Mouse (Mus musculus) heart, embryonic 11.5 days (tissue): ENCODE measurements at regions not wholly inside any gene's neighbourhood (a gene's known extent, or its start where the extent isn't known, plus 50 kb on each side); places are given as distances from the start of the nearest gene placed in this dataset.

Source experiments
- ATAC-seq: fragments of 200-750 bp; cut with Nextera tagmentation; replicated peaks from 2 replicates; pipeline ENCODE4 v1.8.0; 2017; ENCODE audit warnings: moderate library complexity; ENCODE audit not compliant: insufficient number of reproducible peaks, low FRiP score, low TSS enrichment
- H3K27ac ChIP-seq: fragments of 300-500 bp; sonication (generic); 2 replicates; pipeline ENCODE4 v1.5.1; 2014; ENCODE audit warnings: mild to moderate bottlenecking, low read depth, low read length
- H3K27me3 ChIP-seq: fragments of 300-500 bp; sonication (generic); 2 replicates; pipeline ENCODE4 v1.6.1; 2014; ENCODE audit warnings: mild to moderate bottlenecking, low read length, mixed read lengths; ENCODE audit not compliant: control insufficient read depth, insufficient read depth
- H3K36me3 ChIP-seq: fragments of 300-500 bp; sonication (generic); 2 replicates; pipeline ENCODE4 v1.6.1; 2014; ENCODE audit warnings: mild to moderate bottlenecking, low read length, moderate library complexity, mixed read lengths; ENCODE audit not compliant: control insufficient read depth, insufficient read depth
- H3K4me1 ChIP-seq: fragments of 300-500 bp; sonication (generic); 2 replicates; pipeline ENCODE4 v1.6.1; 2014; ENCODE audit warnings: low read length; ENCODE audit not compliant: control insufficient read depth, insufficient read depth
- H3K4me2 ChIP-seq: fragments of 300-500 bp; sonication (generic); 2 replicates; pipeline ENCODE4 v1.6.1; 2014; ENCODE audit warnings: mild to moderate bottlenecking, moderate library complexity
- H3K4me3 ChIP-seq: fragments of 300-500 bp; sonication (generic); 2 replicates; pipeline ENCODE4 v1.5.1; 2014; ENCODE audit warnings: low read depth, low read length
- H3K9ac ChIP-seq: fragments of 300-500 bp; sonication (generic); 2 replicates; pipeline ENCODE4 v1.6.1; 2014; ENCODE audit warnings: mild to moderate bottlenecking, low read depth, low read length, moderate library complexity
- H3K9me3 ChIP-seq: fragments of 300-500 bp; sonication (generic); replicated peaks from 2 replicates; pipeline ENCODE4 v1.6.1; 2016; ENCODE audit warnings: low read length; ENCODE audit not compliant: control insufficient read depth
- WGBS: fragments of 180-500 bp; shearing (Covaris S2); extraction: QIAGEN DNeasy Blood & Tissue Kit; methylation state at CpG from one replicate; pipeline ENCODE4 v1.1.7; 2014; ENCODE audit not compliant: insufficient replicate concordance; 5-methylcytosine and 5-hydroxymethylcytosine counted together

DNA sequence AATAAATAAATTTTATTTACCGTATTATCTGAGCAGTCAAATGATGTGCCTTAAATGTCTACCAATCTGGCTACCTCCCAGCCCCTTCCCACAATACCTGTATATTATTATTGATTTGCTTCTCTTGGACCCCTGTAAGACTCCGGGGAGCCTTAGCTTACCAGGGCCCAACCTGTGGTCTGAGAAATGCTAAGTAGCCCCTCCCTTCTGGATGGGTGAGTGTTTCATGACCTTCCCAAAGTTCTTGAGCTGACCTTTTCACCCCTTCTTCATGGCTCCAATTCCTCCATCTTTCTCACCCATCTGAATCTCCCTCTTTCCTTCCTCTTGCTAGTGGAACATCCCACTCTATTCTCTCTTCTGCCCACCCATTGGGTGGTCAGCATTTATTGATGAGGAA is 67.2 kb upstream of the Rapgef5 start:
- Histone ChIP-seq H3K27me3 (no peaks in the 10 kb centered on the region), H3K4me2 (no peak overlapping the region), H3K9ac (no peak overlapping the region), H3K4me3 (no peak overlapping the region), H3K9me3 (no peaks in the 10 kb centered on the region), H3K27ac (no peak overlapping the region), H3K36me3 (no peaks in the 10 kb centered on the region), H3K4me1 (peaks cover 8% of the 10 kb centered on the region; the same call in 1 of the 2 replicates)
- 80% methylated on average over 2 of the region's 2 CpGs for WGBS
- ATAC-seq, result no peak

GRCm38 (mm10) chr12:117450106-117450505 is 66.2 kb upstream of the Rapgef5 start:
- H3K36me3 ChIP-seq, result no peaks in the 10 kb centered on the region
- no peaks in the 10 kb centered on the region for H3K27me3 ChIP-seq
- no peak for ATAC-seq
- no peak overlapping the region for H3K4me2 ChIP-seq
- H3K4me1 ChIP-seq, result peaks cover 8% of the 10 kb centered on the region; the same call in 1 of the 2 replicates
- no peaks in the 10 kb centered on the region for H3K9me3 ChIP-seq
- H3K4me3 ChIP-seq, result no peak overlapping the region
- no peak overlapping the region for H3K9ac ChIP-seq
- no peak overlapping the region for H3K27ac ChIP-seq

DNA sequence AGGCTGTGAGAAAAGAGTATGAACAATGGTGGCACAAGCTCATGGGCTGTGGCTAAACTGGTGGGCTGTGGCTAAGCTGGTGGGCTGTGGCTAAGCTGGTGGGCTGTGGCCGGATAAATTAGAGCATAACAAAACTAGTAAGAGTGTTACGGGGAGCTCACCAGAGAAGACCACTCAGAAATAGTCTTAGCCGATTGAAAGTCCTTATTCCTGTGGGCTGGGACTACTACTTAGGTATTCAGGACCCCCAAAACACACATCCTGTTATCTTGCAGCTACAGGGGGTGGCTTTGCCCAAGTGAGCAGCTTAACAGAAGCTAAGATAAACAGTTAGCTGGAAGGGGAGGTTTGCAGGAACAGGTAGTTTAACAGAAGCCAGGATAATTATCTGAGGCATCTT is 65.4 kb upstream of the Rapgef5 start:
- no peak overlapping the region for H3K27ac ChIP-seq
- no peak overlapping the region for H3K4me3 ChIP-seq
- H3K4me1 ChIP-seq, result peaks cover 8% of the 10 kb centered on the region; the same call in 1 of the 2 replicates
- H3K27me3 ChIP-seq, result no peaks in the 10 kb centered on the region
- no peak overlapping the region for H3K9ac ChIP-seq
- no peak overlapping the region for H3K4me2 ChIP-seq
- no peak for ATAC-seq
- no peaks in the 10 kb centered on the region for H3K9me3 ChIP-seq
- H3K36me3 ChIP-seq, result no peaks in the 10 kb centered on the region
- WGBS, result 53% methylated on average over 3 of the region's 3 CpGs

- Histone ChIP-seq H3K9ac (no peak overlapping the region), H3K4me2 (no peak overlapping the region), H3K9me3 (no peaks in the 10 kb centered on the region), H3K27me3 (no peaks in the 10 kb centered on the region), H3K36me3 (no peaks in the 10 kb centered on the region), H3K27ac (no peak overlapping the region), H3K4me1 (peaks cover 8% of the 10 kb centered on the region; the same call in 1 of the 2 replicates), H3K4me3 (no peak overlapping the region)
- no peak for ATAC-seq
- 50% methylated on average over 4 of the region's 4 CpGs for WGBS
Observed at GRCm38 (mm10) chr12:117451441-117451840, 64.8 kb upstream of the Rapgef5 start.

DNA sequence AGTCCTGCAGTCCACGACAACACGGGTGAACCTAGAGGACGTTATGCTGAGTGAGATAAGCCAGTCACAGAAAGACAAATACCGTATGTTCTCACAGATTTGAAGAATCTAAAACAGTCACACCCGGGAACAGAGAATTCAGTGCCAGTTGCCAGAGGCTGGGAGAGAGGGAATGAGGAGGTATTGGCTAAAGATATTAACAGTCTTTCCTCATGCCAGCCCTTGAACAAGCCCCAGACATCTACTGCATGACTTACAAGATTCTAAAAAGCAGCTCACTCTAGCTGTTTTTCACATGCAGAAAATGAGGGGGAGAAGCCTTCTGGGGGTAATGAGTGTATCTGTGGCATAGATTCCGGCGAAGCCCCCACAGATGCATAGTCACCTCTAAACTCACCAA is 60.5 kb upstream of the Rapgef5 start:
- ATAC-seq, result no peak
- Histone ChIP-seq H3K9ac (no peak overlapping the region), H3K4me3 (no peak overlapping the region), H3K4me2 (no peak overlapping the region), H3K9me3 (no peaks in the 10 kb centered on the region), H3K36me3 (no peaks in the 10 kb centered on the region), H3K27me3 (no peaks in the 10 kb centered on the region), H3K4me1 (no peaks in the 10 kb centered on the region), H3K27ac (no peak overlapping the region)
- 47% methylated on average over 7 of the region's 7 CpGs for WGBS

- no peaks in the 10 kb centered on the region for H3K36me3 ChIP-seq
- no peak overlapping the region for H3K27ac ChIP-seq
- H3K9me3 ChIP-seq, result no peaks in the 10 kb centered on the region
- no peak overlapping the region for H3K9ac ChIP-seq
- H3K4me3 ChIP-seq, result no peak overlapping the region
- ATAC-seq, result no peak
- no peak overlapping the region for H3K4me2 ChIP-seq
- WGBS, result 14% methylated on average over 9 of the region's 9 CpGs
- H3K27me3 ChIP-seq, result no peaks in the 10 kb centered on the region
- H3K4me1 ChIP-seq, result no peaks in the 10 kb centered on the region
Observed at GRCm38 (mm10) chr12:117458132-117459070, 57.9 kb upstream of the Rapgef5 start.

- 74% methylated on average over 4 of the region's 4 CpGs for WGBS
- Histone ChIP-seq H3K4me2 (no peak overlapping the region), H3K9ac (no peak overlapping the region), H3K9me3 (no peaks in the 10 kb centered on the region), H3K27me3 (no peaks in the 10 kb centered on the region), H3K36me3 (no peaks in the 10 kb centered on the region), H3K4me3 (no peak overlapping the region), H3K27ac (no peak overlapping the region), H3K4me1 (no peaks in the 10 kb centered on the region)
- no peak for ATAC-seq
Observed at GRCm38 (mm10) chr12:117459541-117459940, 56.7 kb upstream of the Rapgef5 start.

- Histone ChIP-seq H3K27ac (no peak overlapping the region), H3K36me3 (no peaks in the 10 kb centered on the region), H3K9ac (no peak overlapping the region), H3K4me3 (no peak overlapping the region), H3K4me2 (no peak overlapping the region), H3K9me3 (no peaks in the 10 kb centered on the region), H3K4me1 (peaks cover 9% of the 10 kb centered on the region; the same call in 1 of the 2 replicates), H3K27me3 (no peaks in the 10 kb centered on the region)
- 81% methylated on average over 3 of the region's 3 CpGs for WGBS
- ATAC-seq, result no peak
Observed at GRCm38 (mm10) chr12:117465206-117465605, 51.1 kb upstream of the Rapgef5 start.

GRCm38 (mm10) chr12:117465998-117466397 is 50.3 kb upstream of the Rapgef5 start:
- Histone ChIP-seq H3K9ac (no peak overlapping the region), H3K4me2 (no peak overlapping the region), H3K36me3 (no peaks in the 10 kb centered on the region), H3K27ac (no peak overlapping the region), H3K9me3 (no peaks in the 10 kb centered on the region), H3K4me3 (no peak overlapping the region), H3K27me3 (no peaks in the 10 kb centered on the region), H3K4me1 (peaks cover 9% of the 10 kb centered on the region; the same call in 1 of the 2 replicates)
- 17% methylated on average over 7 of the region's 7 CpGs for WGBS
- no peak for ATAC-seq
